Mouse (Mus musculus) liver, embryonic 14 days (tissue): ENCODE measurements around the gene Trmt6. TPM values are rescaled to one million over a fixed set of nuclear protein-coding genes. Genes with fewer than 3 reads are reported as not detected.

Experiments
- polyA plus RNA-seq: library from polyadenylated mRNA; depleted of rRNA; stranded (reverse); fragments of >200 nt; gene quantifications from 2 replicates; pipeline ENCODE4 v1.2.3, GENCODE M21; 2012; rRNA removed

Gene Trmt6
- 8.7 and 10.4 TPM in 2 replicates for polyA plus RNA-seq

DNA sequence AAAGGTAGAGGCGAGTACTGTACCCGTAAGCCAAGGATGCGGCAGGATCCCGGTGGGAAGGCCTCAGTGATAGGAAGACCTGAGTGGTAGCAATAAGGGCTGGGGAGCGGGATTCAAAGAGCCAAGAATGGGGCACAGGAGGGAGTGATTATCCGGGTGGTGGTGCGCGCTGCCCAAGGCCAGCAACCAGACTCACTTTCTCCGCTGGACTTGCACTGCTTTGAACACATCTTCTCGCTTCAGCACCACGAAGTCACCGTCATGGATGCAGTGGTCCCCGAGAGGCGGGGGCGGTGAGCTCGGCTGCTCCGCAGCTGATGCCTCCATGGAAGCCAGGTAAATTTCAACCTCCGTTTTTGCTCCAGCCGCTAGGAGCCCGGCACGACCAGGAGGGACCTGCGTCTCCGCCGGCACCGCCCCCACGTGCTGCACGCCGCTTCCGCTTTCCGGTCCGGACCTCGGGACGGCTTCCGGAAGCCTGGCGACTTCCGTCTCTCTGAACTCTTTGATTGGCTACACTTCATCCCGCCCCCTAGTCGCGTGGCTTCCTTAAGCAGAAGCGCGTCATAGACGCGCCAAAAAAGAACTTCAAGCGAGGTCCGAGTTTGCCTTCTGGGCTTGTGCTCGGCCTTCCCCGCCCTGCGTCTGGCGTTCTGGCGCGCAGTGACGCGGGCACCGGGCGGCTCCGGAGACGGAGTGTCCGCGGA is at the start of gene Trmt6, which contains the start of gene Mcm8:
Trmt6 (minus strand) TSS at position 448 of the 707 bp plus-strand sequence.
Mcm8 (plus strand) TSS at position 534 of the 707 bp plus-strand sequence.

DNA sequence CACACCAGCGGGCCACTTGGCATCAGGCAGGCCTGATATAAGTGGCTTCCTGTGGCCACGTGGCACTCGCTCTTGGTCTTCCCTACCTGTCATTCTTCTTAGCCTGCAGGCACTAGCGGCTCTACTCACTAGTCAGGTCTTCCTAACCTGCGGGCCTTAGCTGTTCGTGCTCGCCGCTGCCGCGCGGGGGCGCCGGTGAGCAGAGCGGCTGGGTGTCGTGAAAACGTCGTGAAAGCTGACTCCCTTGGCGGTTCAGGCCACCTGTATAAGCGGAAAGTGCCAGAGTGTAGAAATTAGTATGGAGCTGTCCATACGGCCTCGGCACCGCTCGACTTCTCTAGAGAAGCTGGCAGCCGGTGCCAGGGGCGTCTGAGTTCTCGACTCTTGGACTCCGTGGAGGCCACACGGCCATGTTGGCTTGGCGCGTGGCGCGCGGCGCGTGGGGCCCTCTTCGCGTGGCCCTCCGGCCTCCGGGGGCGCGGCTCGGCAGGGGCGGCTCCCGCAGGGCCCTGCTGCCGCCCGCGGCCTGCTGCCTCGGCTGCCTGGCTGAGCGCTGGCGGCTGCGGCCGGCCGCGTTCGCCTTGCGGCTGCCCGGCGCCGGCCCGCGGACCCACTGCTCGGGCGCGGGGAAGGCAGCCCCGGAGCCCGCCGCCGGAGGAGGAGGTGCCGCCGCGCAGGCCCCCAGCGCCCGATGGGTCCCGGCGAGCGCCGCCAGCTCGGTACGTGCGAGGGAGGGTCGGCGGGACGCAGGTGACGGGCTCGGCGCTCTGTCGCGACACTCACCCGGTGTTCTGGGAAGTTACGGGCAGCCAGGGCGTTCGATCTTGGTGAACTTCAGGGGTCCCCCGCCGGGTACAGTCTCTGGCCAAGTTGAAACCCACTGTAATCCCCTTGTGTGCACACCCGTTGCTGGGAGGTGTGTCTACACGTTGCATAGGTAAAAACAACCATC is 30.8 kb upstream of the Trmt6 start, which contains the start of gene Crls1:
Crls1 (plus strand) TSS at position 260 of the 952 bp plus-strand sequence.

DNA sequence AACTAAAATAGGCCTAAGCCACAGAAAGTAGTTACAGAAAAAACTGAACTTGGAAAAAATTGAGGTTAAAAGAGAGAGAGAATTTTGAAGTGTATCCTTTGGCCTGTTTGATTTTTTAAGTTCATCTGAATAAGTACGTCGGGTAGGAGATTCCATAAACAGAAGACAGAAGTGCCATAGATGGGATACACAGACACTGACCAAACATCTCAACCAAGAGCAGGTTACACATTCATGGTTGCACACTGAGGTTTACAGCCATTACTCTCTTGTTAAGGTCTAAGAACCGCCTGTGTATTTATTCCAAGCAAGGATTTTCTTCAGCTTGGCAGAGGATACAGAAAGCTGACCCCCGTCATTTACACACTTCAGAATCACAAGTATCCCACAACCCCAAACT is 34.9 kb downstream of the Trmt6 start, which contains the start of gene Chgb:
Chgb (plus strand) TSS at position 301 of the 400 bp plus-strand sequence.

Other genes starting within 250 kb of the Trmt6 start
- 29.5 and 35.7 TPM in 2 replicates for gene Gpcpd1, start 228.3 kb downstream of the Trmt6 start, polyA plus RNA-seq
- 6.0 and 6.2 TPM in 2 replicates for gene Shld1, start 129.1 kb downstream of the Trmt6 start, polyA plus RNA-seq
- gene Chgb, start 34.8 kb downstream of the Trmt6 start, polyA plus RNA-seq: 0.02 and 0.19 TPM in 2 replicates
- 5.1 and 5.3 TPM in 2 replicates for gene Mcm8, start 86 bp upstream of the Trmt6 start, polyA plus RNA-seq
- gene Crls1, start 30.6 kb upstream of the Trmt6 start, polyA plus RNA-seq: 10.6 and 11.4 TPM in 2 replicates
- gene Lrrn4, start 64.8 kb upstream of the Trmt6 start, polyA plus RNA-seq: 0.39 and 0.41 TPM in 2 replicates
- 0.01 TPM in 1 of 2 replicates, not detected in the other for gene Fermt1, start 129.9 kb upstream of the Trmt6 start, polyA plus RNA-seq